Mouse (Mus musculus): Measurements from ENCODE around the gene Kcnh7.

DNA sequence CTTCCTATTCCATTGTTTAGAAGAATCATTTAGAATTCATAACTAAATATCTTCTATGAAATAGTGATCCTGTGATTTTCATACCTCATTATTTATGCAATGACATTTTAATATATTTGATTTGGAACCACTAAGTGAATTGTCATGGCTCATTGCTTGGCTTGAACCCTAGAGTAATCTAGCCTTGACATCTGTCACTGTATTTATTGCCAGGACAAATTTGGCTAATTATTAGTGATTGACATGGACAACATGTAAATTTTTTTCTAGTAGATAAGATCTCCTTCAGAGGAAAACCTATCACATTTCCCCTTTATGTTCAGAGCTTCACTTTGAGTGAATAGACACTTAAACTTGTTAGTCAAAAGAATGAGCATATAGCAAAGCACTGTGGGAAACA lies 195.5 kb downstream of the Kcnh7 start:
- TF ChIP-seq EP300 (IDR thresholded peaks at IDR 0.05; ENCODE audit: insufficient read depth, low read depth, low read length) = no peak
- TF ChIP-seq CTCF (IDR thresholded peaks at IDR 0.05; ENCODE audit: low read depth, low read length) = no peak
